Mouse (Mus musculus) embryonic facial prominence, embryonic 14.5 days (tissue): ENCODE results near the gene Adrm1. TPM values are rescaled to one million over a fixed set of nuclear protein-coding genes. Genes with fewer than 3 reads are reported as not detected.

ENCODE experiments used
- ATAC-seq: fragments of 200-750 bp; cut with Nextera tagmentation; 2 replicates; pipeline ENCODE4 v1.8.0; 2017; ENCODE audit warnings: low read depth, moderate number of reproducible peaks, moderate TSS enrichment
- DNase-seq: peaks from one replicate; pipeline ENCODE4 v3.0.0-alpha.2; 2015; ENCODE audit warnings: low spot score
- H3K27ac ChIP-seq: fragments of 300-500 bp; sonication (generic); replicated peaks from 2 replicates; pipeline ENCODE4 v1.5.1; 2014; ENCODE audit warnings: low read depth, mild to moderate bottlenecking, low read length, moderate library complexity
- H3K27me3 ChIP-seq: fragments of 300-500 bp; sonication (generic); replicated peaks from 2 replicates; pipeline ENCODE4 v1.6.1; 2014; ENCODE audit warnings: low read length; ENCODE audit not compliant: control insufficient read depth, insufficient read depth
- H3K36me3 ChIP-seq: fragments of 300-500 bp; sonication (generic); 2 replicates; pipeline ENCODE4 v1.6.1; 2014; ENCODE audit warnings: low read length, mixed read lengths; ENCODE audit not compliant: control insufficient read depth, insufficient read depth
- H3K4me1 ChIP-seq: fragments of 300-500 bp; sonication (generic); 2 replicates; pipeline ENCODE4 v1.6.1; 2014; ENCODE audit warnings: antibody characterized with exemption, low read length; ENCODE audit not compliant: control insufficient read depth, insufficient read depth
- H3K4me2 ChIP-seq: fragments of 300-500 bp; sonication (generic); 2 replicates; pipeline ENCODE4 v1.6.1; 2014; ENCODE audit warnings: low read depth, mild to moderate bottlenecking, low read length, moderate library complexity, mixed read lengths
- H3K4me3 ChIP-seq: fragments of 300-500 bp; sonication (generic); 2 replicates; pipeline ENCODE4 v1.5.1; 2014; ENCODE audit warnings: low read depth, mild to moderate bottlenecking, low read length
- H3K9ac ChIP-seq: fragments of 300-500 bp; sonication (generic); 2 replicates; pipeline ENCODE4 v1.6.1; 2014; ENCODE audit warnings: low read depth, mild to moderate bottlenecking, low read length, moderate library complexity, mixed read lengths
- H3K9me3 ChIP-seq: fragments of 300-500 bp; sonication (generic); 2 replicates; pipeline ENCODE4 v1.6.1; 2016; ENCODE audit warnings: low read length; ENCODE audit not compliant: control insufficient read depth
- WGBS: fragments of 180-500 bp; shearing (Covaris S2); extraction: QIAGEN DNeasy Blood & Tissue Kit; methylation state at CpG from one replicate; pipeline ENCODE4 v1.1.7; 2014; 5-methylcytosine and 5-hydroxymethylcytosine counted together
- polyA plus RNA-seq: library from polyadenylated mRNA; unstranded; fragments of >200 nt; fragmentation: Nextera tagmentation; extraction: Ambion mirVana; gene quantifications from 2 replicates; pipeline ENCODE4 v1.2.1, GENCODE M21; 2014

Gene Adrm1
- polyA plus RNA-seq, 1 experiment from 2014 or later: 130 TPM

DNA sequence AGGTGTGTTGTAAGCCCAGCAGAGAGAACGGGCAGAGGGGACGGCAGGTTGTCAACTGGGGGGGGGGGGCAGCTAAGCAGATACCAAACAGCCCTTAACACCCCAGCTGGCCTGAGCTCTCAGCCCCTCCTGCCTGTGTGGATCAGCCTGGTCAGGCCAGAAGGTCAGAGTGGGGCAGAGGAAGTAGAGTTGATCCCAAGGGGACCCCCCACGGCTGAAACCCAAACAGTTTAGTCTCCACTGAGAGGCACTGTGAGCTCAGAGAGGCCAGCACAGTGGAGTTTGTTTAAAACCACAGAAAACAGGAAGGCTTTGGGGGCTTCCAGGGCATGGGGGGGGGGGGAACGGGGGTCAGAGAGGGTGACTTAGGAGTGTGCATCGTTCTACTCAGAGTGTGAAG lies 45.6 kb downstream of the Adrm1 start:
- no peak overlapping the region for H3K4me2 ChIP-seq
- WGBS: 55% methylated on average over 4 of the region's 5 CpGs
- ATAC-seq (no peak), DNase-seq (no peak)
- peaks cover 8% of the 10 kb centered on the region; the same call in 1 of the 2 replicates for H3K4me1 ChIP-seq
- no peak overlapping the region for H3K4me3 ChIP-seq
- no peak overlapping the region for H3K27ac ChIP-seq
- no peaks in the 10 kb centered on the region for H3K36me3 ChIP-seq
- H3K27me3 ChIP-seq: no peaks in the 10 kb centered on the region
- no peak overlapping the region for H3K9ac ChIP-seq
- no peaks in the 10 kb centered on the region for H3K9me3 ChIP-seq

DNA sequence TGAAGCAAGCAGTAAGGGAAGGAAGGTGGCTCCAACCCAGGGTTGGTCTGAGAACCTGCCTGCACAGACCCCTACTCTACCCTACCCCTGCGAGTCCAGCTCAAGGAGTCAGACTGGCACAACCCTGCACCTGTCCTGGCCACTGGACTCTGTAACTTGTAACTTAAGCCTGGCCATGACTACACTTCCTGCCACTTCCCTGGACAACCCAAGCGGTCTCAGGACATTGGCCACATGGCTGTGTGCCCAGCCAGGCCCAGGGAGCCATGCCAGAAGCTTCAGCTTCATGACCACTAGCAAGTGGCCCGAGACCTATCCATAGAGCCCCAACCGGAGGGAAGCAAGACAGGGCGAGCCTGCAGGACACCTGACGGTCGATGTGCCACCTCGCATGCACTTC lies 46.3 kb downstream of the Adrm1 start:
- Histone ChIP-seq H3K27me3 (no peaks in the 10 kb centered on the region), H3K36me3 (no peaks in the 10 kb centered on the region), H3K4me2 (no peak overlapping the region), H3K9ac (no peak overlapping the region), H3K27ac (no peak overlapping the region), H3K4me1 (peaks cover 12% of the 10 kb centered on the region; the same call in 1 of the 2 replicates), H3K9me3 (no peaks in the 10 kb centered on the region), H3K4me3 (no peak overlapping the region)
- ATAC-seq: no peak
- no peak for DNase-seq
- 88% methylated on average over 8 of the region's 8 CpGs for WGBS

DNA sequence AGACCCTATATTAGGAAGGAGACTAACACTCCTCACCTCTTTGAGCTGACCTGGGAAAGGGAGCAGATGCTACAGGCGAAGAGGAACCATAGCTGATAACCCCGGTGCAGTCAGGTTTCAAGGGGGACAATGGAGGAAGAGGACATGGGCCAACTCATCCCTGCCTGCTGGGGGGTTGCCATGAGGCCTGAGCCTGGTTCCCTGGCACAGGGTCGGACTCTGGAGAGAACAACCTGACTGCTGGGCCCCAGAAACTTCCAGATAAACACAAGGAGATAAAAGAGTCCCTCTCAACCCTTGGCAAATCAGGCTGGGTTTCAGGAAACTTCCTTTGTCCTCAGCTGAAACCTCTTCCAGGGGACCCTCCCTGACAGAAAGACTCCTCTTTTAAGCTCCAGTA lies 47.0 kb downstream of the Adrm1 start:
- DNase-seq: no peak

DNA sequence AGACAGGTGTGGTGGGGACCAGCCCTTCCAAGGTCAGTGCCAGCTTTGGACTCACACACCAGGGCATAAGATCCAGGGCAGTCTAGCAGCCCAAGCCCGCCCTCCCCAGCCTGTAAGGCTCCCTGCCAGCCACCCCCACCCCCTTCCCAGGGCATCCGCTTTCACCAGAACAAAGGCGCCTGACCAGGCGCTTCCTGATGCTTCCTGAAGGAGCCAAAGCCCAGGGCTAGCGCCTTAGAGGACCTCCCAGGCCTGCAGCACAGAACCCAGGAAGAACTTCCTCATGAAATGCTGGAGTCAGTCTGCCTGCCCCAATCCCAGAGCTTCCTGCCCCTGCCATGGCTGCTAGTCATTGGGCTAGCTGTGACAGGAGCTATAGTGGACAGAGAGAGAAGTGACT lies 47.4 kb downstream of the Adrm1 start:
- Histone ChIP-seq H3K9me3 (no peaks in the 10 kb centered on the region), H3K4me1 (peaks cover 12% of the 10 kb centered on the region; the same call in 1 of the 2 replicates), H3K27me3 (no peaks in the 10 kb centered on the region; the same call in 1 of the 2 replicates), H3K4me3 (no peak overlapping the region), H3K27ac (peak overlapping the region; percentile 55; the same call in 1 of the 2 replicates), H3K9ac (no peak overlapping the region), H3K36me3 (no peaks in the 10 kb centered on the region), H3K4me2 (no peak overlapping the region)
- ATAC-seq (no peak; the same call in 1 of the 2 replicates), DNase-seq (peak; percentile 59)
- 24% methylated on average over 5 of the region's 5 CpGs for WGBS

More for the DNA sequence above, 47.0 kb downstream of the Adrm1 start:
- peak overlapping the region; percentile 55; the same call in 1 of the 2 replicates for H3K27ac ChIP-seq
- no peaks in the 10 kb centered on the region for H3K27me3 ChIP-seq
- peaks cover 12% of the 10 kb centered on the region; the same call in 1 of the 2 replicates for H3K4me1 ChIP-seq
- H3K4me2 ChIP-seq: no peak overlapping the region
- no peak overlapping the region for H3K4me3 ChIP-seq
- H3K9me3 ChIP-seq: no peaks in the 10 kb centered on the region
- ATAC-seq: no peak
- WGBS: 60% methylated on average over 3 of the region's 3 CpGs
- H3K36me3 ChIP-seq: no peaks in the 10 kb centered on the region
- no peak overlapping the region for H3K9ac ChIP-seq

DNA sequence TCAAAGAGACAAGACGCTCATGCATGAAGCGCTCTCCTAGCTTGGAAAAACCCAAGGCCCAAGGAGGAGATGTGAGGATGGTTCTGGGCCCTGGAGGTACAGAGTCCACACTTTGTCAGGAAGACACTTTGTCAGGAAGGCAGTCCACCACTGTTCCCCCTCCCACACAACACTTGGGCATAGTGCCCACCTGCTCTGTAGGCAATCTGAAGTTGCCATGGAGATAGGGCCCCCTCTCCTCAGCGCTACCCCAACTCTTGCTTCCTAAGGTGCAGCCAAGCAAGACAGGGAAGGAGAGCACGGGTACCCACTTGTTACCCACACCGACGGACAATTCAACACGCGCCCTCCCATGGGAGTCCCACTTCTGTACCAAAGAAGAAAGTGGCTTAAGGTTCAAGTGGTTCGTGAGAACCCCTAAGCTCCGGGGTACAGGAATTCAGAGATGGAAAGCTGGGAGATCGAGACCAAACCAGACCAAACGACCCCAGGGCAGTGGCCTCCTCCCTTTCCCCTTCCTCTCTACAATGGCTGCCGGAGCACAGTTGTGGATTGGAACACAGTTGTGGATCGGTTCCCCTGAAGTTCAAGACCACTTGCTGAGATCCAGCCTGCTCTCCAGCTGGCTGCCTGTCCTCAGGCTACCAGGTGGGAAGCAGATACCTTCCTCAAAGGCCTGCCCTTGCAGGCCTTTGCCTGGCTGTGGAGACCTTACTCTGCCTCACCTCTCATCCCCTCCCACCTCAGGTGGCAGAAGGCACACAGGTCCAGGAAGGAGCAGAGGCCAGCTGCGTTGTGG lies 48.1 kb downstream of the Adrm1 start:
- no peak for DNase-seq
- WGBS: 73% methylated on average over 15 of the region's 15 CpGs
- no peak for ATAC-seq
- H3K9me3 ChIP-seq: no peaks in the 10 kb centered on the region
- H3K9ac ChIP-seq: no peak overlapping the region
- no peaks in the 10 kb centered on the region for H3K36me3 ChIP-seq
- peaks cover 12% of the 10 kb centered on the region; the same call in 1 of the 2 replicates for H3K4me1 ChIP-seq
- H3K4me3 ChIP-seq: no peak overlapping the region
- H3K27me3 ChIP-seq: peaks cover 4% of the 10 kb centered on the region
- H3K27ac ChIP-seq: peak overlapping the region; percentile 39; the same call in 1 of the 2 replicates
- H3K4me2 ChIP-seq: no peak overlapping the region

DNA sequence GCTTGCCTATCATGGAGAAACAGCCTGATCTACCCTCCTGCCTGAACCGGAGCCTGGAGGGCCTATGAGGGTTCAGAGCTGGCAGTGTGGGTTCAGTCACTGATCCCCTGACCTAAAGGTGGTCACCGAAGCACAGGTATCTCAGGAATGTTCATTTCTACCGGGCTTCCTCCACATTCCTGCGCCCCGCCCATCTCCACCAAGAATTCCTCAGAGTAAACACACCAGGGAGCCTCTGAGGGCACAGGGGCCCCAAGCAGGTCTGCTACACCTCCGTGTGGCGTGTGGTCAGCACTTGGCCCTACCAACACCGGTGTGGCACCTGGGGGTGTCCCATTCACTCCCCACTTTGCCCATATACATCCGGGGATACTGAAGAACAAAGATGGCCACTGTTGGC lies 48.9 kb downstream of the Adrm1 start:
- Histone ChIP-seq H3K36me3 (no peaks in the 10 kb centered on the region), H3K4me3 (no peak overlapping the region), H3K4me1 (peaks cover 10% of the 10 kb centered on the region; the same call in 1 of the 2 replicates), H3K9ac (no peak overlapping the region), H3K27me3 (peaks cover 12% of the 10 kb centered on the region), H3K4me2 (no peak overlapping the region), H3K9me3 (no peaks in the 10 kb centered on the region), H3K27ac (no peak overlapping the region)
- WGBS: 71% methylated on average over 9 of the region's 9 CpGs
- ATAC-seq: no peak
- DNase-seq: no peak

DNA sequence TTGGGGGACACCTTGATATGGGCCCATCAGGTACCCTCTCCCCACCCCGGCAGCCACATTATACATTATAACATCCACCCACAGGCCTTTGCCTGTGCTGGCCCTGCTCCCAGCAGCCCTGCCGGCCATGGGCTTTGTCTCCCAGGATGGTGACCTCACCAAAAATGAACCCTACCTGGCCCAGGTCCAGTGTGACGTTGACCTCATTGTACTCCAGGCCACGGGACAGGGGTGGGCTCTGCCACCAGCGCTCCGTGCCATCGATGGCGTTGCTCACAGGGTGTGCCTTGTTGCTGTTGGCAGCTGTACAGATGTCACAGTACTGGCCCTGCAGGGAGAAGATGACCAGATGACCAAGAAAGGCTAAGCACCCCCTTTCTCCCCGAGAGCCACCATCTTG lies 49.8 kb downstream of the Adrm1 start:
- no peak overlapping the region for H3K27ac ChIP-seq
- H3K9ac ChIP-seq: no peak overlapping the region
- ATAC-seq (no peak), DNase-seq (no peak)
- H3K27me3 ChIP-seq: peaks cover 21% of the 10 kb centered on the region
- H3K9me3 ChIP-seq: no peaks in the 10 kb centered on the region
- 91% methylated on average over 9 of the region's 9 CpGs for WGBS
- no peaks in the 10 kb centered on the region for H3K36me3 ChIP-seq
- no peak overlapping the region for H3K4me3 ChIP-seq
- H3K4me1 ChIP-seq: peaks cover 10% of the 10 kb centered on the region; the same call in 1 of the 2 replicates
- H3K4me2 ChIP-seq: no peak overlapping the region

DNA sequence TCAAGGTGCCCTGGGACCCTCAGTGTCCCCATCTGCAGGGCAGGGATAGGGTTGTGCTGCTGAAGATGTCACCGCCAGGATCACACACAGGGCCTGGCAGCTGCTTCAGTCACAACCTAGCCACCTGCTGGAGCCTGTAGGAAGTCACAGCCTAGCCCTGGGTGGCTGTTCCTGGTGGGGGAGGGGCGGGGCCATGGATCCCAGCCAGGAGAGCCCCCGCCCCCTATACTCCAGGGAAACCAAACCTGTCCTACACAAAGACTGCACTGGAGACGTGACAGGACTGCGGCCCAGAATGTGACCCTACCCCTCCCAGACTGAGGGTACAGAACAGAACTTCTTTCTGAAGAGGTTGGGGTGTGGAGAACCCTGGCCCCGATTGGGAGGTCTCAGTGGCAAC lies 51.0 kb downstream of the Adrm1 start:
- ATAC-seq (peak; percentile 54), DNase-seq (peak; percentile 74)
- Histone ChIP-seq H3K36me3 (no peaks in the 10 kb centered on the region), H3K4me1 (peaks cover 14% of the 10 kb centered on the region), H3K4me2 (peak overlapping the region; percentile 97), H3K27me3 (peaks cover 31% of the 10 kb centered on the region), H3K4me3 (no peak overlapping the region), H3K27ac (no peak overlapping the region), H3K9ac (0 out of 2 replicates have a peak overlapping the region, but pooled peaks have one; percentile 46), H3K9me3 (no peaks in the 10 kb centered on the region)
- WGBS: 7% methylated on average over 4 of the region's 6 CpGs
